Mouse (Mus musculus) central nervous system, embryonic 14 days (tissue): ENCODE data around the gene Hbq1b. TPM values are rescaled to one million over a fixed set of nuclear protein-coding genes. Genes with fewer than 3 reads are reported as not detected.

ENCODE experiments used
- polyA plus RNA-seq: library from polyadenylated mRNA; depleted of rRNA; stranded (reverse); fragments of >200 nt; gene quantifications from 2 replicates; pipeline ENCODE4 v1.2.3, GENCODE M21; 2012; rRNA removed

Gene Hbq1b
- polyA plus RNA-seq: 1.3 and 1.9 TPM in 2 replicates

DNA sequence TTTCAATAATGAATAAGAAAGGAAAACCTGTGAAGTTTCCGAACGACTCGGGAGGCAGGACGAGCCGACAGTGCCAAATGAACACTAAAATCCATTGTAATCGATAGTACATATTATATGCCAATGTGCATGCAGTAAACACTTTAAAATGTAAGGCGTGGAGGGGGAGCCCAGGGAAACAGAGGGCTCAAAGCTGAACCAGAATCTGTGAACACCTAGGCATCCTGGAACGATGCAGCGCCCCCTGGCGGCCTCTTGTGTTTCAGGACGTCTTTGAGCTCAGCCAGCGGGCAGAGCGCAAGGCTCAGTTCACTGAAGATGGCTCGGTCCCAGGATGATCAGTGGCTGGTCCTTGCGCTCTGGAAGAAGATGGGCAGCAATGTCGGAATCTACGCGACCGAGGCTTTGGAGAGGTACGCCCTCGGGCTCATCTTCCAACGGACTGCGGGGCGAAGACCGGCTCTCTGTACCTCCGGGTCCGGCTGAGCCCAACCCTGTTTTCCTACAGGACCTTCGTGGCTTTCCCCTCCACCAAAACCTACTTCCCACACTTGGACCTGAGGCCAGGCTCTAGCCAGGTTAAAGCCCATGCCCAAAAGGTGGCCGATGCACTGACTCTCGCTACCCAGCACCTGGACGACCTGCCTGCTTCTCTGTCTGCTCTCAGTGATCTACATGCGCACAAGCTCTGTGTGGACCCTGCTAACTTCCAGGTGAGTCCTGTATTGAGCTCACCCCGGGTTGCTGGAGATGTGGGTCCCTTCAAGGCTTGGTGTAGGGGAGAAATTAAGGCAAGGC, at the start of gene Hbq1b:
TSS of gene Hbq1b (plus strand) at position 271 of the 798 bp plus-strand sequence.

GRCm38 (mm10) chr11:32267188-32267884, 19.4 kb upstream of the Hbq1b start, which contains the start of gene Nprl3:
Nprl3 (minus strand) TSS chr11:32267707.

DNA sequence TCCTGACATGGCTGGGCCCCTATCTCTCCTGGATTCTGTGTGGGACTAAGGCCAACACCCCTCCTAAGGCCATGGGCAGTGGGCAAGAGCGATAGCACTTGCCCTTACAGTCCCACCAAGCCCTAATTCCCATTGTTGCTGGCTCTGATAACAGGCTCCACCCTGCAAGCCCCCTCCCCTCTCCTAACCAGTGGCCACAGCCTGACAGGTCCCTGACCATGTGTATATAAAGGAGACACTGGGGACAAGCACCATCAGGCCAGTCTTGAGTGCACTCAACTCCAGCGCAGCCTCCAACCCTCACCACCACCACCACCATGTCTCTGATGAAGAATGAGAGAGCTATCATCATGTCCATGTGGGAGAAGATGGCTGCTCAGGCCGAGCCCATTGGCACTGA, 10.4 kb upstream of the Hbq1b start, which contains the start of gene Hba-x:
TSS of gene Hba-x (plus strand) at position 54 of the 400 bp plus-strand sequence.

GRCm38 (mm10) chr11:32283091-32283777, 3.5 kb upstream of the Hbq1b start, which contains the start of gene Hba-a1:
Hba-a1 (plus strand) TSS chr11:32283511.

GRCm38 (mm10) chr11:32296203-32296602, 9.4 kb downstream of the Hbq1b start, which contains the start of gene Hba-a2:
Hba-a2 (plus strand) TSS chr11:32296489.

GRCm38 (mm10) chr11:32299865-32300264, 13.1 kb downstream of the Hbq1b start, which contains the start of gene Hbq1a:
Hbq1a (plus strand) TSS chr11:32300069.

Other genes with a start within 250 kb of the Hbq1b start
- gene Il9r, start 86.7 kb upstream of the Hbq1b start, polyA plus RNA-seq: 0.02 and 0.09 TPM in 2 replicates
- 52.4 and 61.1 TPM in 2 replicates for gene Snrnp25, start 81.5 kb upstream of the Hbq1b start, polyA plus RNA-seq
- 30.8 and 50.6 TPM in 2 replicates for gene Rhbdf1, start 64.7 kb upstream of the Hbq1b start, polyA plus RNA-seq
- gene Mpg, start 60.5 kb upstream of the Hbq1b start, polyA plus RNA-seq: 21.4 and 25.4 TPM in 2 replicates
- 83.1 and 85.1 TPM in 2 replicates for gene Nprl3, start 19.3 kb upstream of the Hbq1b start, polyA plus RNA-seq
- 41.2 and 47.2 TPM in 2 replicates for gene Hba-x, start 10.6 kb upstream of the Hbq1b start, polyA plus RNA-seq
- 1,275 and 2,575 TPM in 2 replicates for gene Hba-a1, start 3.5 kb upstream of the Hbq1b start, polyA plus RNA-seq
- 2,538 and 5,404 TPM in 2 replicates for gene Hba-a2, start 9.5 kb downstream of the Hbq1b start, polyA plus RNA-seq
- 0.64 and 0.80 TPM in 2 replicates for gene Hbq1a, start 13.1 kb downstream of the Hbq1b start, polyA plus RNA-seq
- gene Sh3pxd2b, start 60.9 kb downstream of the Hbq1b start, polyA plus RNA-seq: 29.9 and 36.8 TPM in 2 replicates
- gene Ubtd2, start 168.4 kb downstream of the Hbq1b start, polyA plus RNA-seq: 61.4 and 62.2 TPM in 2 replicates
- gene Efcab9, start 245.1 kb downstream of the Hbq1b start, polyA plus RNA-seq: 0.18 TPM in 1 of 2 replicates, not detected in the other
- gene Stk10, start 246.3 kb downstream of the Hbq1b start, polyA plus RNA-seq: 4.8 and 7.0 TPM in 2 replicates